Mouse (Mus musculus) MEL (cell line): ENCODE measurements around the gene Hamp2. TPM values are rescaled to one million over a fixed set of nuclear protein-coding genes. Genes with fewer than 3 reads are reported as not detected.

Source experiments
- DNase-seq: peaks from one replicate; pipeline ENCODE4 v3.0.0; 2011; ENCODE audit warnings: low read depth, low spot score
- H3K27ac ChIP-seq: 2 replicates; pipeline ENCODE4 v1.5.1; 2012; ENCODE audit warnings: low read depth, mild to moderate bottlenecking, control low read depth, low read length, moderate library complexity; ENCODE audit not compliant: control insufficient read depth
- H3K27me3 ChIP-seq, 2 experiments: fragments of 150-350 bp in 1 of 2; sonication (generic) in 1 of 2; 2 replicates each; pipeline ENCODE4 v1.6.1; 2012; ENCODE audit warnings: low read length in 2 of 2, mild to moderate bottlenecking in 2 of 2, improper control_type of control experiment in 1 of 2, moderate library complexity in 1 of 2; ENCODE audit not compliant: insufficient read depth in 2 of 2, control insufficient read depth in 1 of 2
- H3K36me3 ChIP-seq, 2 experiments: 2 replicates each; pipeline ENCODE4 v1.6.1; 2012 to 2014; ENCODE audit warnings: low read length in 2 of 2, improper control_type of control experiment in 1 of 2, inconsistent platforms in 1 of 2, mild to moderate bottlenecking in 1 of 2; ENCODE audit not compliant: insufficient read depth in 2 of 2, control insufficient read depth in 1 of 2
- H3K4me1 ChIP-seq, 2 experiments: fragments of 150-350 bp in 1 of 2; sonication (generic) in 1 of 2; 2 replicates each; pipeline ENCODE4 v1.6.1; 2012; ENCODE audit warnings: low read length in 2 of 2, improper control_type of control experiment in 1 of 2, mild to moderate bottlenecking in 1 of 2; ENCODE audit not compliant: insufficient read depth in 2 of 2, control insufficient read depth in 1 of 2
- H3K4me3 ChIP-seq, 2 experiments: fragments of 150-350 bp in 1 of 2; sonication (generic) in 1 of 2; 2 replicates each; pipeline ENCODE4 v1.5.1; 2012; ENCODE audit warnings: low read depth in 2 of 2, low read length in 2 of 2, mild to moderate bottlenecking in 2 of 2, moderate library complexity in 2 of 2, control low read depth in 1 of 2, improper control_type of control experiment in 1 of 2; ENCODE audit not compliant: control insufficient read depth in 1 of 2, insufficient read depth in 1 of 2
- H3K79me2 ChIP-seq: 2 replicates; pipeline ENCODE4 v1.6.1; 2012; ENCODE audit warnings: mild to moderate bottlenecking, low read length, moderate library complexity; ENCODE audit not compliant: control insufficient read depth, poor library complexity, insufficient read depth
- H3K9ac ChIP-seq: 2 replicates; pipeline ENCODE4 v1.6.1; 2012; ENCODE audit warnings: low read depth, mild to moderate bottlenecking, control low read depth, low read length, moderate library complexity; ENCODE audit not compliant: control insufficient read depth, poor library complexity, severe bottlenecking
- H3K9me3 ChIP-seq: fragments of 150-350 bp; sonication (generic); replicated peaks from 2 replicates; pipeline ENCODE4 v1.6.1; 2012; ENCODE audit warnings: mild to moderate bottlenecking, low read length, improper control_type of control experiment, moderate library complexity; ENCODE audit not compliant: insufficient read depth
- BHLHE40 ChIP-seq: IDR thresholded peaks from 2 replicates; pipeline ENCODE4 v1.6.1; 2012; ENCODE audit warnings: low read depth, mild to moderate bottlenecking, inconsistent platforms, low read length, improper control_type of control experiment, borderline replicate concordance
- CHD1 ChIP-seq: IDR thresholded peaks from 2 replicates; pipeline ENCODE4 v1.6.1; 2012; ENCODE audit warnings: low read depth, mild to moderate bottlenecking, inconsistent platforms, low read length, improper control_type of control experiment
- CTCF ChIP-seq, 3 experiments: IDR thresholded peaks in 2 of 3; conservative IDR thresholded peaks in 1 of 3; 2 replicates each; pipeline ENCODE4 v1.5.1; 2011 to 2012; ENCODE audit warnings: low read length in 3 of 3, low read depth in 2 of 3, mild to moderate bottlenecking in 2 of 3, improper control_type of control experiment in 1 of 3, inconsistent platforms in 1 of 3, mixed read lengths in 1 of 3, moderate library complexity in 1 of 3; ENCODE audit not compliant: control insufficient read depth in 1 of 3, insufficient read depth in 1 of 3, poor library complexity in 1 of 3, severe bottlenecking in 1 of 3
- ELF1 ChIP-seq: IDR thresholded peaks from 2 replicates; pipeline ENCODE4 v1.6.1; 2014; ENCODE audit warnings: low read depth, mild to moderate bottlenecking, inconsistent platforms, low read length, improper control_type of control experiment, moderate library complexity
- EP300 ChIP-seq, 2 experiments: IDR thresholded peaks; 2 replicates each; pipeline ENCODE4 v1.6.1; 2011; ENCODE audit warnings: improper control_type of control experiment in 2 of 2, low read length in 2 of 2, low read depth in 1 of 2, mild to moderate bottlenecking in 1 of 2
- ETS1 ChIP-seq: IDR thresholded peaks from 2 replicates; pipeline ENCODE4 v1.6.1; 2012; ENCODE audit warnings: low read depth, mild to moderate bottlenecking, inconsistent platforms, low read length, improper control_type of control experiment, moderate library complexity
- GATA1 ChIP-seq: IDR thresholded peaks from 2 replicates; pipeline ENCODE4 v1.6.1; 2011; ENCODE audit warnings: low read depth, low read length, improper control_type of control experiment
- HCFC1 ChIP-seq: IDR thresholded peaks from 2 replicates; pipeline ENCODE4 v1.6.1; 2012; ENCODE audit warnings: low read depth, mild to moderate bottlenecking, inconsistent platforms, low read length, improper control_type of control experiment, moderate library complexity
- NELFE ChIP-seq: IDR thresholded peaks from 2 replicates; pipeline ENCODE4 v1.6.1; 2011; ENCODE audit warnings: low read depth, low read length, improper control_type of control experiment
- POLR2A ChIP-seq, 2 experiments: IDR thresholded peaks; 2 replicates each; pipeline ENCODE4 v1.6.1; 2011 to 2012; ENCODE audit warnings: low read length in 2 of 2, mild to moderate bottlenecking in 2 of 2, control low read depth in 1 of 2, improper control_type of control experiment in 1 of 2, low read depth in 1 of 2, moderate library complexity in 1 of 2; ENCODE audit not compliant: control insufficient read depth in 1 of 2, insufficient read depth in 1 of 2, poor library complexity in 1 of 2
- POLR2AphosphoS5 ChIP-seq: IDR thresholded peaks from 2 replicates; pipeline ENCODE4 v1.6.1; 2012; ENCODE audit warnings: low read depth, borderline replicate concordance, mild to moderate bottlenecking, inconsistent platforms, low read length, moderate library complexity, mixed read lengths
- RCOR1 ChIP-seq: IDR thresholded peaks from 2 replicates; pipeline ENCODE4 v1.6.1; 2012; ENCODE audit warnings: low read depth, mild to moderate bottlenecking, inconsistent platforms, low read length, improper control_type of control experiment
- TBP ChIP-seq: IDR thresholded peaks from 2 replicates; pipeline ENCODE4 v1.8.0; 2011; ENCODE audit warnings: low read depth, low read length, improper control_type of control experiment
- TCF12 ChIP-seq: IDR thresholded peaks from 2 replicates; pipeline ENCODE4 v1.6.1; 2014; ENCODE audit warnings: low read depth, mild to moderate bottlenecking, inconsistent platforms, low read length, improper control_type of control experiment, moderate library complexity
- USF2 ChIP-seq, 2 experiments: IDR thresholded peaks; 2 replicates each; pipeline ENCODE4 v1.6.1; 2011 to 2012; ENCODE audit warnings: improper control_type of control experiment in 2 of 2, low read length in 2 of 2, borderline replicate concordance in 1 of 2, inconsistent platforms in 1 of 2, low read depth in 1 of 2, mild to moderate bottlenecking in 1 of 2; ENCODE audit not compliant: insufficient read depth in 1 of 2
- ZNF384 ChIP-seq: IDR thresholded peaks from 2 replicates; pipeline ENCODE4 v1.6.1; 2012; ENCODE audit warnings: low read depth, mild to moderate bottlenecking, inconsistent platforms, low read length, improper control_type of control experiment
- polyA plus RNA-seq, 2 experiments: library from polyadenylated mRNA; stranded (reverse) in 1 of 2; unstranded in 1 of 2; fragments of >175 nt in 1 of 2; fragments of >200 nt in 1 of 2; gene quantifications; 2 replicates each; pipeline versions ENCODE4 v1.2.1 to v1.2.4; 2012; ENCODE audit warnings: low replicate concordance in 2 of 2, low read depth in 1 of 2; ENCODE audit not compliant: insufficient read length in 2 of 2, insufficient read depth in 1 of 2, missing spikeins in 1 of 2
- total RNA-seq: library from RNA; depleted of rRNA; stranded (reverse); fragments of 300-350 nt; gene quantifications from 2 replicates; pipeline ENCODE4 v1.2.3, GENCODE M21; 2012

The Hamp2 gene
- total and polyA plus RNA-seq, 3 experiments: not detected

- H3K36me3 ChIP-seq: no peaks in the 10 kb centered on the region
- no peak for DNase-seq
- TF ChIP-seq NELFE (no peak), TCF12 (no peak), USF2 (IDR thresholded peaks at IDR 0.05; ENCODE audit: borderline replicate concordance in 1 of 2, insufficient read depth in 1 of 2, low read depth in 1 of 2, low read length in 2 of 2) (no peak), BHLHE40 (no peak), EP300 (IDR thresholded peaks at IDR 0.05; ENCODE audit: low read depth in 1 of 2, low read length in 2 of 2) (no peak), GATA1 (no peak), HCFC1 (no peak), POLR2A (IDR thresholded peaks at IDR 0.05; ENCODE audit: control insufficient read depth in 1 of 2, insufficient read depth in 1 of 2, low read depth in 1 of 2, low read length in 2 of 2, poor library complexity in 1 of 2) (no peak), POLR2AphosphoS5 (no peak), TBP (no peak), RCOR1 (no peak)
- H3K4me3 ChIP-seq: no peak within 1 kb of the TSS
- H3K9me3 ChIP-seq: no peaks in the 10 kb centered on the region
- no peaks in the 10 kb centered on the region for H3K79me2 ChIP-seq
- no peak within 1 kb of the TSS for H3K9ac ChIP-seq
- no peaks in the 10 kb centered on the region for H3K4me1 ChIP-seq
- no peak within 1 kb of the TSS for H3K27ac ChIP-seq
- peaks cover 1 to 8% of the 10 kb centered on the region in 2 experiments; a peak in 3 of 4 replicates for H3K27me3 ChIP-seq
Measured at GRCm38 (mm10) chr7:30914732-30915131, 9.7 kb downstream of the Hamp2 start, which contains the start of gene Mag. Gene Mag (minus strand): TSS chr7:30914873.

- Histone ChIP-seq H3K27me3 (peaks cover 0 to 7% of the 10 kb centered on the region in 2 experiments; a peak in 3 of 4 replicates), H3K4me1 (no peaks in the 10 kb centered on the region), H3K79me2 (no peaks in the 10 kb centered on the region), H3K9ac (no peak overlapping the region), H3K4me3 (no peak overlapping the region), H3K9me3 (no peaks in the 10 kb centered on the region), H3K27ac (no peak overlapping the region), H3K36me3 (no peaks in the 10 kb centered on the region)
- DNase-seq: no peak
- TF ChIP-seq ZNF384: no peak
- TF ChIP-seq CTCF (IDR thresholded peaks at IDR 0.05 in 2 of 3, conservative IDR thresholded peaks at IDR 0.05 in 1 of 3; ENCODE audit: control insufficient read depth in 1 of 3, insufficient read depth in 1 of 3, low read depth in 2 of 3, low read length in 3 of 3, poor library complexity in 1 of 3, severe bottlenecking in 1 of 3): no peak
- no peak for TF ChIP-seq ETS1
- no peak for TF ChIP-seq CHD1
- TF ChIP-seq ELF1: no peak
Measured at GRCm38 (mm10) chr7:30909773-30910172, 14.7 kb downstream of the Hamp2 start.
